Mouse (Mus musculus): Measurements from ENCODE around the gene Csk.

DNA sequence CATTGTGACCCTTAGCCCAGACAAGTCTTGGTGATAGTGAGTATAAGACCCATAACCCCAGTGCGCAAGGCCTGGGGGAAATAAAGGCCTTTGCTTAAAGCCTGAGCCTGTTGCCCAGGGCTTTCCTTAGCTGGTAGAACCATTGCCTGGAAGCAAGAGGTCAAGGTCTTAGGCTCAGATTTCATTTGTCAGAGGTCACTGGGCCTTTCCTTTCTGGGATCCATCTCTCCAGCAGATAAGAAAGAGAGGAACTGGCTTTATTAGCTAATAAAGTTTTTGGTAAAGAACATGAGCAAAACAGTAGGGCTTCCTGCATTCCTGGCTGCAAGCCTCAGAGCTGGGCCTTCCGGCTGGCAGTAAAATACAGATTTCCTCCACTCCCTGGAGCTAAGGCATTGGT is 40.7 kb upstream of the Csk start:
- TF ChIP-seq CTCF (IDR thresholded peaks at IDR 0.05; ENCODE audit: low read depth, low read length), result no peak
- no peak for TF ChIP-seq POLR2AphosphoS5 (IDR thresholded peaks at IDR 0.05; ENCODE audit: insufficient replicate concordance, low read depth, low read length)

Data from G1E (cell line).